Mouse (Mus musculus) midbrain, embryonic 15.5 days (tissue): ENCODE results near the gene Samd8. TPM values are rescaled to one million over a fixed set of nuclear protein-coding genes. Genes with fewer than 3 reads are reported as not detected.

Source experiments
- ATAC-seq: fragments of 200-750 bp; cut with Nextera tagmentation; replicated peaks from 2 replicates; pipeline ENCODE4 v1.8.0; 2017; ENCODE audit warnings: moderate TSS enrichment
- H3K27ac ChIP-seq: fragments of 300-500 bp; sonication (generic); 2 replicates; pipeline ENCODE4 v1.5.1; 2015; ENCODE audit warnings: mild to moderate bottlenecking, inconsistent platforms
- H3K27me3 ChIP-seq: fragments of 300-500 bp; sonication (generic); replicated peaks from 2 replicates; pipeline ENCODE4 v1.6.1; 2015; ENCODE audit warnings: inconsistent platforms
- H3K36me3 ChIP-seq: fragments of 300-500 bp; sonication (generic); replicated peaks from 2 replicates; pipeline ENCODE4 v1.6.1; 2015; ENCODE audit warnings: inconsistent platforms
- H3K4me1 ChIP-seq: fragments of 300-500 bp; sonication (generic); 2 replicates; pipeline ENCODE4 v1.6.1; 2015; ENCODE audit warnings: inconsistent platforms
- H3K4me2 ChIP-seq: fragments of 300-500 bp; sonication (generic); 2 replicates; pipeline ENCODE4 v1.6.1; 2015; ENCODE audit warnings: inconsistent platforms, mild to moderate bottlenecking, moderate library complexity
- H3K4me3 ChIP-seq: fragments of 300-500 bp; sonication (generic); 2 replicates; pipeline ENCODE4 v1.5.1; 2015; ENCODE audit warnings: mild to moderate bottlenecking, inconsistent platforms
- H3K9ac ChIP-seq: fragments of 300-500 bp; sonication (generic); 2 replicates; pipeline ENCODE4 v1.6.1; 2015; ENCODE audit warnings: mild to moderate bottlenecking, inconsistent platforms
- H3K9me3 ChIP-seq: fragments of 300-500 bp; sonication (generic); 2 replicates; pipeline ENCODE4 v1.6.1; 2016; ENCODE audit warnings: inconsistent platforms
- WGBS: fragments of 180-500 bp; shearing (Covaris S2); methylation state at CpG from one replicate; pipeline ENCODE4 v1.1.7; 2015; ENCODE audit warnings: mixed read lengths; 5-methylcytosine and 5-hydroxymethylcytosine counted together
- polyA plus RNA-seq: library from polyadenylated mRNA; unstranded; fragments of >200 nt; fragmentation: Nextera tagmentation; extraction: Ambion mirVana; gene quantifications from 2 replicates; pipeline ENCODE4 v1.2.1, GENCODE M21; 2015

Gene Samd8
- polyA plus RNA-seq, 1 experiment from 2014 or later, result 22.2 TPM

GRCm38 (mm10) chr14:21729031-21729732 lies 21.1 kb upstream of the Samd8 start:
- 84% methylated on average over 6 of the region's 6 CpGs for WGBS
- H3K9ac ChIP-seq, result no peak overlapping the region

GRCm38 (mm10) chr14:21729936-21730335 lies 20.4 kb upstream of the Samd8 start:
- H3K27me3 ChIP-seq, result no peaks in the 10 kb centered on the region
- no peaks in the 10 kb centered on the region for H3K36me3 ChIP-seq
- no peaks in the 10 kb centered on the region for H3K4me1 ChIP-seq
- H3K4me3 ChIP-seq, result no peak overlapping the region
- H3K9me3 ChIP-seq, result no peaks in the 10 kb centered on the region
- H3K9ac ChIP-seq, result no peak overlapping the region
- no peak for ATAC-seq
- no peak overlapping the region for H3K4me2 ChIP-seq
- 94% methylated on average over 4 of the region's 4 CpGs for WGBS
- no peak overlapping the region for H3K27ac ChIP-seq

More at GRCm38 (mm10) chr14:21729031-21729732, 21.1 kb upstream of the Samd8 start:
- Histone ChIP-seq H3K9me3 (no peaks in the 10 kb centered on the region), H3K4me1 (no peaks in the 10 kb centered on the region), H3K27ac (no peak overlapping the region), H3K27me3 (no peaks in the 10 kb centered on the region), H3K4me3 (no peak overlapping the region), H3K4me2 (no peak overlapping the region), H3K36me3 (no peaks in the 10 kb centered on the region)
- ATAC-seq, result no peak

GRCm38 (mm10) chr14:21733131-21733905 lies 17.0 kb upstream of the Samd8 start:
- no peak overlapping the region for H3K27ac ChIP-seq
- no peaks in the 10 kb centered on the region for H3K36me3 ChIP-seq
- H3K27me3 ChIP-seq, result no peaks in the 10 kb centered on the region
- no peak for ATAC-seq
- no peaks in the 10 kb centered on the region for H3K4me1 ChIP-seq
- H3K4me2 ChIP-seq, result no peak overlapping the region
- H3K4me3 ChIP-seq, result no peak overlapping the region
- no peaks in the 10 kb centered on the region for H3K9me3 ChIP-seq
- no peak overlapping the region for H3K9ac ChIP-seq
- 92% methylated on average over 15 of the region's 15 CpGs for WGBS

GRCm38 (mm10) chr14:21740345-21740744 lies 10.0 kb upstream of the Samd8 start:
- no peaks in the 10 kb centered on the region for H3K36me3 ChIP-seq
- no peak overlapping the region for H3K4me2 ChIP-seq
- no peaks in the 10 kb centered on the region for H3K27me3 ChIP-seq
- no peak overlapping the region for H3K4me3 ChIP-seq
- H3K9me3 ChIP-seq, result no peaks in the 10 kb centered on the region
- ATAC-seq, result no peak; the same call in 1 of the 2 replicates
- H3K27ac ChIP-seq, result no peak overlapping the region
- no peaks in the 10 kb centered on the region for H3K4me1 ChIP-seq
- 92% methylated on average over 7 of the region's 7 CpGs for WGBS
- H3K9ac ChIP-seq, result no peak overlapping the region

GRCm38 (mm10) chr14:21741314-21741713 lies 9.0 kb upstream of the Samd8 start:
- no peak overlapping the region for H3K4me2 ChIP-seq
- no peak for ATAC-seq
- H3K27ac ChIP-seq, result no peak overlapping the region
- 91% methylated on average over 3 of the region's 3 CpGs for WGBS
- H3K4me3 ChIP-seq, result no peak overlapping the region
- no peaks in the 10 kb centered on the region for H3K27me3 ChIP-seq
- no peaks in the 10 kb centered on the region for H3K9me3 ChIP-seq
- H3K4me1 ChIP-seq, result no peaks in the 10 kb centered on the region
- no peaks in the 10 kb centered on the region for H3K36me3 ChIP-seq
- no peak overlapping the region for H3K9ac ChIP-seq

- H3K9ac ChIP-seq, result no peak overlapping the region
- no peak overlapping the region for H3K27ac ChIP-seq
- WGBS, result 7% methylated on average over 4 of the region's 4 CpGs
- no peaks in the 10 kb centered on the region for H3K4me1 ChIP-seq
- H3K36me3 ChIP-seq, result no peaks in the 10 kb centered on the region
- no peaks in the 10 kb centered on the region for H3K27me3 ChIP-seq
- H3K9me3 ChIP-seq, result no peaks in the 10 kb centered on the region
- peak; percentile 88 for ATAC-seq
- H3K4me3 ChIP-seq, result no peak overlapping the region
- H3K4me2 ChIP-seq, result no peak overlapping the region
These were observed 8.5 kb upstream of the Samd8 start for GRCm38 (mm10) chr14:21741786-21742185.

- WGBS, result 89% methylated on average over 4 of the region's 4 CpGs
- no peak overlapping the region for H3K9ac ChIP-seq
- H3K9me3 ChIP-seq, result no peaks in the 10 kb centered on the region
- H3K4me1 ChIP-seq, result no peaks in the 10 kb centered on the region
- ATAC-seq, result no peak
- H3K27ac ChIP-seq, result no peak overlapping the region
- no peak overlapping the region for H3K4me3 ChIP-seq
- H3K27me3 ChIP-seq, result no peaks in the 10 kb centered on the region
- no peaks in the 10 kb centered on the region for H3K36me3 ChIP-seq
- no peak overlapping the region for H3K4me2 ChIP-seq
These were observed 7.9 kb upstream of the Samd8 start for GRCm38 (mm10) chr14:21742441-21742840.

- Histone ChIP-seq H3K27me3 (no peaks in the 10 kb centered on the region), H3K4me1 (no peaks in the 10 kb centered on the region), H3K36me3 (no peaks in the 10 kb centered on the region), H3K4me3 (no peak overlapping the region), H3K4me2 (no peak overlapping the region), H3K9ac (no peak overlapping the region), H3K27ac (no peak overlapping the region), H3K9me3 (no peaks in the 10 kb centered on the region)
- ATAC-seq, result no peak
- 100% methylated on average over 1 of the region's 1 CpGs for WGBS
These were observed 6.2 kb upstream of the Samd8 start for GRCm38 (mm10) chr14:21744169-21744568.

GRCm38 (mm10) chr14:21745149-21745548 lies 5.2 kb upstream of the Samd8 start:
- H3K9ac ChIP-seq, result no peak overlapping the region
- no peak overlapping the region for H3K27ac ChIP-seq
- H3K4me1 ChIP-seq, result no peaks in the 10 kb centered on the region
- H3K27me3 ChIP-seq, result no peaks in the 10 kb centered on the region
- no peaks in the 10 kb centered on the region for H3K36me3 ChIP-seq
- H3K4me3 ChIP-seq, result no peak overlapping the region
- H3K4me2 ChIP-seq, result no peak overlapping the region
- WGBS, result 79% methylated on average over 5 of the region's 5 CpGs
- ATAC-seq, result no peak
- no peaks in the 10 kb centered on the region for H3K9me3 ChIP-seq

- H3K9me3 ChIP-seq, result no peaks in the 10 kb centered on the region
- H3K27ac ChIP-seq, result no peak overlapping the region
- no peak overlapping the region for H3K4me3 ChIP-seq
- H3K4me1 ChIP-seq, result no peaks in the 10 kb centered on the region
- H3K27me3 ChIP-seq, result no peaks in the 10 kb centered on the region
- no peaks in the 10 kb centered on the region for H3K36me3 ChIP-seq
- no peak overlapping the region for H3K4me2 ChIP-seq
- WGBS, result 91% methylated on average over 8 of the region's 8 CpGs
- H3K9ac ChIP-seq, result no peak overlapping the region
- no peak for ATAC-seq
These were observed 4.1 kb upstream of the Samd8 start for GRCm38 (mm10) chr14:21746251-21746650.

GRCm38 (mm10) chr14:21746846-21747245 lies 3.5 kb upstream of the Samd8 start:
- Histone ChIP-seq H3K36me3 (no peaks in the 10 kb centered on the region), H3K9ac (no peak overlapping the region), H3K4me1 (peaks cover 4% of the 10 kb centered on the region), H3K9me3 (no peaks in the 10 kb centered on the region), H3K4me2 (no peak overlapping the region), H3K27me3 (no peaks in the 10 kb centered on the region), H3K27ac (no peak overlapping the region), H3K4me3 (no peak overlapping the region)
- WGBS, result 92% methylated on average over 2 of the region's 2 CpGs
- ATAC-seq, result no peak

GRCm38 (mm10) chr14:21747436-21748141 lies 2.7 kb upstream of the Samd8 start:
- no peak overlapping the region for H3K9ac ChIP-seq
- H3K4me1 ChIP-seq, result peaks cover 11% of the 10 kb centered on the region
- H3K4me3 ChIP-seq, result no peak overlapping the region
- no peak for ATAC-seq
- no peaks in the 10 kb centered on the region for H3K36me3 ChIP-seq
- H3K4me2 ChIP-seq, result no peak overlapping the region
- H3K9me3 ChIP-seq, result no peaks in the 10 kb centered on the region
- H3K27me3 ChIP-seq, result no peaks in the 10 kb centered on the region
- H3K27ac ChIP-seq, result no peak overlapping the region
- 78% methylated on average over 14 of the region's 14 CpGs for WGBS
